Mouse (Mus musculus) ovary, adult 2 months (tissue): ENCODE results near the gene Zfp282. TPM values are rescaled to one million over a fixed set of nuclear protein-coding genes. Genes with fewer than 3 reads are reported as not detected.

Source experiments
- polyA plus RNA-seq: library from polyadenylated mRNA; depleted of rRNA; stranded (reverse); fragments of >200 nt; gene quantifications from 2 replicates; pipeline ENCODE4 v1.2.3, GENCODE M21; 2012; rRNA removed

Gene Zfp282
- 16.2 and 17.0 TPM in 2 replicates for polyA plus RNA-seq

DNA sequence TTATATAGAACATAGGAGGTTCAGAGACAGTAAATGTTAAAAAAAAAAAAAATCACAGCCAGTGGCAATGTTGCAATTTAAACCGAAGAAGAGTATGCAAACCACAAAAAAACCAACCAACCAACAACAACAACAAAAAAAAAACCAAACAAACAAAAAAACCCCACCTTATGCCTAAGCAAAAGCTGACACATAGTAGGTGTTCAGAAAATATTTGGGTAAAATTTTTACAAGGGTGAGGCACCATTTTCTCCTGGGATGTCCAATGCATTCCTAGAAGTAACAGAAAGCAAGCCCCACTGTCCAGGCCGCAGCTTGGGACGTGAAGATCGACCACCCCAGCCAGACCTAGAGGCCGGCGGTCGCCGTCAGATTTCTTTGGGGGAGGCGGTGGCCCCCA, at the start of gene Zfp282:
Gene Zfp282, plus strand, starts transcription at position 147 of the 400 bp plus-strand sequence.

DNA sequence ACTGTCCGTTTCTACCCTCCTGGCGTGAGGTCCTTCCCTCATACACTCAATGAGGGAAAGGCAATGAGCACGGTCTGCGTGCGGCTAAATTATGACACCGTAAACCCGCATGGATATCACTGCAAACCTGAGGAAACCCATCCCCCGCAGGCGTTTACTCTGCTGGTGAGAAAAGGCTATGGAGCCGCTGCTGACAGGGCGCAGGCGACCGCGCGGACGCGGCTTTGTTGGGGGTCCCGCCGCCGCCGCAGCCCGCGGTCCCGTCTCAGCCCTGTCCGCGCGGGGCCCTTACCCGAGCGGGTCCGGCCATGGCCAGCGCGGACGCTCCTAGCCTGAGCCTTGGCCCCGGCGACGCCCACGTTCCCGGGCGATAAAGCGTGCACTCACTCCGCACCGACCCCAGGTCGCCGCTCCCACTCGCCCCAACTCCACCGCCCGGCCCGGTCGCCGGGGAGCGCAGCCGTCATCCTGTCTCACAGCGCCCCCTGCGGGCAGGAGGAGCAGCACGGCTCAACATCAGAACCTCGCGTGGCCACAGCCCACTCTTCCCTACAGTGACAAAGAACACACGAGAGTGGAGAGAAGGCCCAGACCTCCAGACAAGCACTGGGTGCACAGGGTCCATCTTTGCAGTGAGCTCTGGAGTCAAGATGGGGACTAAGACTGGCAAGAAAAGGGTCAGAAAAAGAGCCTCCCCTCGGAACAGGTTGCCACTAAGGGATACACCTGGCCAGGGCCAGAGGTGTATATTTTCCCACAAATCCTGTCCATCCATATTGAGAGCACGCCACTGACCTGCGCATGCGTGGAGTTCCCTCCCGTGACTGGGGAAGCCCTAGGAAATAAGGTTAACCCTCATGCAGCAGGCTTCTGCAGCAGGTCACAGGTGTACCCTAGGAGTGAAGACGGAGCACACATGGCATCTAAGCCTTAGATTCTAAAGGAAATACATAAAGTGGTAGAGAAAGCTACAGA, 46.6 kb upstream of the Zfp282 start, which contains the start of gene Zfp786:
Gene Zfp786, minus strand, starts transcription at position 764 of the 975 bp plus-strand sequence.

DNA sequence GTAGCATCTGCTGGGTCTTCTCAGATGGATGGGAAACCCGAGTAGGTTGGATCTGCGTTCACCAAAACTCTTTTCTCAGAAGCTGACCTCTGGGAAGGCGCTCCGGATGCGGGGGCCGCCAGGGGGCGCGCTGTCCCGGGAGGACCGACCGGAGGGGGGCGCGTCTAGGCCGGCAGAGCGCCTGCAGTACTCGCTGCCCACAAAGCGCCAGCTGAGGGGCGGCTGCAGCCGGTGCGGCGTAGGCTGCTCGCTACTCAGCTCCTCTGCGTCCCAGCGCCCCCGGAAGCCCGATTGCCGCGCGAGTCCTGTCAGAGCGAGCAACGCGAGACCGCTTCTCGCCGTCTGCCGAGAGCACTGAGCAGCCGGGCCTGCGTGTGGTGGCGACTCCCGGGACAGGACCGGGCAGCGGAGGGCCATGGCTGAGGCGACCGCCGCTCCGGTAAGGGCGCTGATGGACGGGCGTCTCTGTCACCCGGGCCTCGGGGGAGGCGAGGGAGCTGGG, 41.5 kb upstream of the Zfp282 start, which contains the start of gene Zfp398:
Gene Zfp398, plus strand, starts transcription at position 180 of the 502 bp plus-strand sequence.

GRCm38 (mm10) chr6:47920447-47921340, 43.7 kb downstream of the Zfp282 start, which contains the start of gene Zfp212:
Gene Zfp212 (plus strand): TSS chr6:47920476.

DNA sequence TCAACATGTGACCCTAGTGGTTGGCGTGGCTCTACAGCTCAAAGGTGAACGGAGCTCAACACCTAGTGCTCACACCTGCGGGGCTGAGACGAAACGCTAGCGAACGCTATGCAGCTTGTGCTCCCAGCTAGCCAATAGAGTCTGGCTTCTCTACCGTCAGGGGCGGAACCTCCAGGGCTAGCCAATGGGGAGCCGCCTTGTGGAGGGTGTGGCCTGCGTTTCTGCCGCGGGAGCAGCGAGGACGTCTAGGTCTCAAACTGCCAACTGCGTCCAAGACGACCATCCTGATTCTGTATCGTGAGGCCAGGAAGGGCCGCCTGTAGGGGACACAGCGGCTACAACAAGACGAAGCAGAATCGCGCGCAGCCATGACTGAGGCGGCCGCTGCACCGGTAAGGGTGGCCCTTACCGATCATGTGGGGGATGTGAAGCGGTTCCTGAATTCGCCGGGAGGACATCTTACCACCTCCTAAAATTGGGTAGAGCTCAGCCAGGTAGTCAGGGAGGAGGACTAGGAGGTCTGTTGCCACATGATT, 76.3 kb downstream of the Zfp282 start, which contains the start of gene Zfp956:
Gene Zfp956, plus strand, starts transcription at position 200 of the 536 bp plus-strand sequence.

Other genes starting within 250 kb of the Zfp282 start
- gene Pdia4, start 63.8 kb upstream of the Zfp282 start, polyA plus RNA-seq: 93.9 and 99.0 TPM in 2 replicates
- 1.9 and 2.0 TPM in 2 replicates for gene Zfp786, start 46.3 kb upstream of the Zfp282 start, polyA plus RNA-seq
- gene Zfp398, start 41.5 kb upstream of the Zfp282 start, polyA plus RNA-seq: 24.3 and 28.0 TPM in 2 replicates
- gene Zfp212, start 43.3 kb downstream of the Zfp282 start, polyA plus RNA-seq: 16.9 TPM in 2 replicates
- 24.2 and 26.4 TPM in 2 replicates for gene Zfp956, start 76.2 kb downstream of the Zfp282 start, polyA plus RNA-seq
- gene Zfp777, start 171.7 kb downstream of the Zfp282 start, polyA plus RNA-seq: 29.9 and 30.6 TPM in 2 replicates
- gene Zfp746, start 209.4 kb downstream of the Zfp282 start, polyA plus RNA-seq: 36.0 and 37.1 TPM in 2 replicates